In the genomic region with DNA sequence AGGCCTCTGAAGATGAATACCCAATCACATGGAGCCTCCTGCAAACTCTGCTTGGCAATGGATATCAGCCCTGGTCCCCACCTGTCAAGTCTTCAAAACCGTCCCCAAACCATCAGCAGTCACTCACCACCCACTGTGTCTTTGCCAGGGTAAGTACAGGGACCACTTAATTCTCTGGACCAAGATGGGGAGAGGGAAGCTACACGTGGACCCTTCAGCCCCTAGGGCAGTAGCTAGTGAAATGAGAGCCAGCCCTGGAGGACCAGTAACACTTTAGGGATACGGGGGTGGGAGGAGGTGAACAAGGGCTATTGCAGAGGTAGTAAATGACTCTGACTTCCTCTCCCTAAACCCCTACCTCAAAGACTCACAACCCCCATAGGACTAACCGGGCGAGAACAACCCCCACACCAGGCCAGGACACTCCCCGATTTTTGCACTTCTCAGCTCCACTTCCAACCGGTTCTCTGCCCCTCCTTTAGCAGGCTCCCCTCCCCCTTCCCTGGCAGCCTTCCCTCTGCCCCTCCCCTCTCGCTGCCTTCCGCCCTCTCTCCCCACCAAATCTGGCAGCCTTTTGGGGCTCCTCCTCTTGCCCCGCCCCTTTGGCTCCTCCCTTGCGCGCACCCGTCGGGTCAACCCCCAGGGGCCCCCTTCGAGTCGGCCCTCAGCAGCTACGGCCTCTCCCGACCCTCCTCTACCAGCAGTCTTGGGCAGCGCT, we compare ENCODE assay signal across 8 mouse cellular contexts. TPM values are rescaled to one million over a fixed set of nuclear protein-coding genes. Genes with fewer than 3 reads are reported as not detected.
A peak's percentile ranks its signal among the peaks of the same experiment; 100 is the strongest.
DNase-seq lines count a peak whose midpoint lies in the region; ATAC-seq and TF ChIP-seq lines count a peak whose summit lies in the region.

No protein-coding gene starts in this region.

- peak; percentile 88 for ATAC-seq in neural tube, embryonic 11.5 days (ENCODE audit: insufficient read depth, low FRiP score, low TSS enrichment)
- peak; percentile 85 for ATAC-seq in embryonic facial prominence, embryonic 11.5 days (replicated peaks; ENCODE audit: insufficient number of reproducible peaks, low FRiP score, low TSS enrichment, low read depth)
- peak; percentile 85 for ATAC-seq in limb, embryonic 14.5 days (ENCODE audit: low FRiP score, low read depth)
- peak; percentile 78 for ATAC-seq in midbrain, embryonic 16.5 days

- peak overlapping the region; percentile 35 for H3K27ac ChIP-seq in neural tube, embryonic 11.5 days (ENCODE audit: low read depth, low read length)
- H3K27ac ChIP-seq in embryonic facial prominence, embryonic 11.5 days (replicated peaks; ENCODE audit: low read depth, low read length): peak overlapping the region; percentile 93; the same call in 1 of the 2 replicates
- H3K27ac ChIP-seq in limb, embryonic 14.5 days (replicated peaks; ENCODE audit: low read depth, low read length): peak overlapping the region; percentile 91
- H3K27ac ChIP-seq in midbrain, embryonic 16.5 days (ENCODE audit: low read length): peak overlapping the region; percentile 85

- H3K36me3 ChIP-seq in neural tube, embryonic 11.5 days (ENCODE audit: control insufficient read depth, insufficient read depth, low read length): peaks cover 2% of the 10 kb centered on the region
- no peaks in the 10 kb centered on the region; the same call in none of the 2 replicates for H3K36me3 ChIP-seq in embryonic facial prominence, embryonic 11.5 days (replicated peaks; ENCODE audit: control insufficient read depth, insufficient read depth, low read depth, low read length)
- peaks cover 33% of the 10 kb centered on the region for H3K36me3 ChIP-seq in limb, embryonic 14.5 days (ENCODE audit: control insufficient read depth, insufficient read depth, low read length)
- H3K36me3 ChIP-seq in midbrain, embryonic 16.5 days (ENCODE audit: control insufficient read depth, insufficient read depth, low read length): peaks cover 13% of the 10 kb centered on the region

- H3K9me3 ChIP-seq in neural tube, embryonic 11.5 days (ENCODE audit: control insufficient read depth, low read length): no peaks in the 10 kb centered on the region
- H3K9me3 ChIP-seq in embryonic facial prominence, embryonic 11.5 days (replicated peaks; ENCODE audit: control insufficient read depth, low read length): no peaks in the 10 kb centered on the region
- H3K9me3 ChIP-seq in limb, embryonic 14.5 days (ENCODE audit: control insufficient read depth, low read length): no peaks in the 10 kb centered on the region
- H3K9me3 ChIP-seq in midbrain, embryonic 16.5 days (replicated peaks; ENCODE audit: control insufficient read depth, low read length, poor library complexity, severe bottlenecking): no peaks in the 10 kb centered on the region

- peaks cover 14% of the 10 kb centered on the region for H3K4me1 ChIP-seq in neural tube, embryonic 11.5 days (ENCODE audit: control insufficient read depth, insufficient read depth, low read length)
- H3K4me1 ChIP-seq in embryonic facial prominence, embryonic 11.5 days (ENCODE audit: control insufficient read depth, insufficient read depth, low read length): peaks cover 9% of the 10 kb centered on the region
- H3K4me1 ChIP-seq in limb, embryonic 14.5 days (ENCODE audit: control insufficient read depth, insufficient read depth, low read length): peaks cover 38% of the 10 kb centered on the region
- H3K4me1 ChIP-seq in midbrain, embryonic 16.5 days (ENCODE audit: control insufficient read depth, insufficient read depth, low read length): peaks cover 18% of the 10 kb centered on the region

- peak overlapping the region; percentile 98 for H3K4me2 ChIP-seq in neural tube, embryonic 11.5 days (ENCODE audit: low read depth)
- peak overlapping the region; percentile 26 for H3K4me2 ChIP-seq in embryonic facial prominence, embryonic 11.5 days (ENCODE audit: low read depth, low read length)
- peak overlapping the region; percentile 74 for H3K4me2 ChIP-seq in limb, embryonic 14.5 days (replicated peaks; ENCODE audit: low read depth, low read length, severe bottlenecking)
- H3K4me2 ChIP-seq in midbrain, embryonic 16.5 days (ENCODE audit: low read length): peak overlapping the region; percentile 73

- H3K4me3 ChIP-seq in neural tube, embryonic 11.5 days (ENCODE audit: low read depth, low read length): peak overlapping the region; percentile 71
- H3K4me3 ChIP-seq in embryonic facial prominence, embryonic 11.5 days (ENCODE audit: low read depth, low read length): peak overlapping the region; percentile 83
- peak overlapping the region; percentile 89 for H3K4me3 ChIP-seq in limb, embryonic 14.5 days (replicated peaks; ENCODE audit: low read length)
- H3K4me3 ChIP-seq in midbrain, embryonic 16.5 days (ENCODE audit: low read depth, low read length): peak overlapping the region; percentile 81

- H3K9ac ChIP-seq in neural tube, embryonic 11.5 days (ENCODE audit: low read length): peak overlapping the region; percentile 53
- peak overlapping the region; percentile 32 for H3K9ac ChIP-seq in embryonic facial prominence, embryonic 11.5 days (replicated peaks; ENCODE audit: low read length)
- peak overlapping the region; percentile 89 for H3K9ac ChIP-seq in limb, embryonic 14.5 days (ENCODE audit: low read depth, low read length, severe bottlenecking)
- H3K9ac ChIP-seq in midbrain, embryonic 16.5 days (ENCODE audit: low read depth, low read length): peak overlapping the region; percentile 88

- DNase-seq in neural tube, embryonic 11.5 days (ENCODE audit: low spot score): peak; percentile 96
- no peak for DNase-seq in neural tube, embryonic 10.5 days (ENCODE audit: extremely low spot score, low spot score)
- DNase-seq in embryonic facial prominence, embryonic 11.5 days (ENCODE audit: low spot score): peak; percentile 98
- DNase-seq in heart, adult 9 months (ENCODE audit: low spot score in 2 of 2): peak; percentile 94
- DNase-seq in kidney, adult 9 months: peak; percentile 98
- DNase-seq in limb, embryonic 14.5 days (ENCODE audit: low spot score): peak; percentile 95
- DNase-seq in spleen, postnatal 4 days (ENCODE audit: low spot score in 2 of 2): peak; percentile 82 to 85

- 2% methylated on average over 19 of the region's 19 CpGs for whole genome bisulfite sequencing in neural tube, embryonic 11.5 days
- 4% methylated on average over 19 of the region's 19 CpGs for WGBS in embryonic facial prominence, embryonic 11.5 days
- WGBS in limb, embryonic 14.5 days: 2% methylated on average over 19 of the region's 19 CpGs
- WGBS in midbrain, embryonic 16.5 days: under 1% methylated on average over 18 of the region's 19 CpGs

- no peak for TF ChIP-seq POLR2A in limb, embryonic 14.5 days (IDR thresholded peaks at IDR 0.05; ENCODE audit: borderline replicate concordance, extremely low read depth, insufficient read depth, insufficient read length)

- peaks cover 12% of the 10 kb centered on the region for H3K27me3 ChIP-seq in neural tube, embryonic 11.5 days (ENCODE audit: control insufficient read depth, insufficient read depth, low read length)
- peaks cover 11% of the 10 kb centered on the region for H3K27me3 ChIP-seq in embryonic facial prominence, embryonic 11.5 days (ENCODE audit: control insufficient read depth, insufficient read depth, low read length)
- peaks cover 3% of the 10 kb centered on the region; the same call in 1 of the 2 replicates for H3K27me3 ChIP-seq in limb, embryonic 14.5 days (ENCODE audit: control insufficient read depth, insufficient read depth, low read length)
- no peaks in the 10 kb centered on the region for H3K27me3 ChIP-seq in midbrain, embryonic 16.5 days (ENCODE audit: control insufficient read depth, insufficient read depth, low read depth, low read length)

RNA-seq across cellular contexts. Expression of a gene that starts 1.9 kb away (rescaled TPM):
- polyA plus RNA-seq in neural tube, embryonic 11.5 days (2014; fragmentation: Nextera tagmentation; extraction: Ambion mirVana): 11.4 and 14.4 TPM in 2 replicates
- polyA plus RNA-seq in embryonic facial prominence, embryonic 11.5 days (2014; fragmentation: Nextera tagmentation; extraction: Ambion mirVana): 16.6 and 17.1 TPM in 2 replicates
- 43.5 and 62.1 TPM in 2 replicates for polyA plus RNA-seq in limb, embryonic 14.5 days (2012; rRNA removed)
- 29.3 TPM in 2 replicates for polyA plus RNA-seq in limb, embryonic 14.5 days (2014; fragmentation: Nextera tagmentation; extraction: Ambion mirVana)
- polyA plus RNA-seq in midbrain, embryonic 16.5 days (2015; fragmentation: Nextera tagmentation; extraction: Ambion mirVana): 30.3 and 32.8 TPM in 2 replicates

RNA-seq across cellular contexts. Expression of a gene that starts 4.3 kb away (rescaled TPM):
- 0.15 and 0.34 TPM in 2 replicates for polyA plus RNA-seq in neural tube, embryonic 11.5 days (2014; fragmentation: Nextera tagmentation; extraction: Ambion mirVana)
- 0.33 and 0.36 TPM in 2 replicates for polyA plus RNA-seq in embryonic facial prominence, embryonic 11.5 days (2014; fragmentation: Nextera tagmentation; extraction: Ambion mirVana)
- polyA plus RNA-seq in limb, embryonic 14.5 days (2012; rRNA removed): 1.2 and 1.9 TPM in 2 replicates
- 0.07 and 0.17 TPM in 2 replicates for polyA plus RNA-seq in limb, embryonic 14.5 days (2014; fragmentation: Nextera tagmentation; extraction: Ambion mirVana)
- polyA plus RNA-seq in midbrain, embryonic 16.5 days (2015; fragmentation: Nextera tagmentation; extraction: Ambion mirVana): 0.51 and 0.62 TPM in 2 replicates

RNA-seq across cellular contexts. Expression of a gene that starts 48.4 kb away (rescaled TPM):
- polyA plus RNA-seq in neural tube, embryonic 11.5 days (2014; fragmentation: Nextera tagmentation; extraction: Ambion mirVana): 18.0 and 22.9 TPM in 2 replicates
- polyA plus RNA-seq in embryonic facial prominence, embryonic 11.5 days (2014; fragmentation: Nextera tagmentation; extraction: Ambion mirVana): 18.4 and 19.8 TPM in 2 replicates
- polyA plus RNA-seq in limb, embryonic 14.5 days (2012; rRNA removed): 39.1 and 50.4 TPM in 2 replicates
- polyA plus RNA-seq in limb, embryonic 14.5 days (2014; fragmentation: Nextera tagmentation; extraction: Ambion mirVana): 22.1 and 24.6 TPM in 2 replicates
- polyA plus RNA-seq in midbrain, embryonic 16.5 days (2015; fragmentation: Nextera tagmentation; extraction: Ambion mirVana): 28.1 and 30.3 TPM in 2 replicates

Comparison
In these comparisons a context has a peak if more than half of its experiments do, and no peak if none do; other contexts are left out.
1. H3K27ac ChIP-seq: peak in every context shown above with its lines; median percentile 93 in embryonic facial prominence, embryonic 11.5 days; 91 in limb, embryonic 14.5 days; 85 in midbrain, embryonic 16.5 days; 35 in neural tube, embryonic 11.5 days.
2. H3K4me2 ChIP-seq: peak in every context shown above with its lines; median percentile 98 in neural tube, embryonic 11.5 days; 74 in limb, embryonic 14.5 days; 73 in midbrain, embryonic 16.5 days; 26 in embryonic facial prominence, embryonic 11.5 days.
3. H3K9ac ChIP-seq: peak in every context shown above with its lines; median percentile 89 in limb, embryonic 14.5 days; 88 in midbrain, embryonic 16.5 days; 53 in neural tube, embryonic 11.5 days; 32 in embryonic facial prominence, embryonic 11.5 days.